Mouse (Mus musculus): ENCODE measurements around the gene Lrrn3.

Gene Lrrn3

DNA sequence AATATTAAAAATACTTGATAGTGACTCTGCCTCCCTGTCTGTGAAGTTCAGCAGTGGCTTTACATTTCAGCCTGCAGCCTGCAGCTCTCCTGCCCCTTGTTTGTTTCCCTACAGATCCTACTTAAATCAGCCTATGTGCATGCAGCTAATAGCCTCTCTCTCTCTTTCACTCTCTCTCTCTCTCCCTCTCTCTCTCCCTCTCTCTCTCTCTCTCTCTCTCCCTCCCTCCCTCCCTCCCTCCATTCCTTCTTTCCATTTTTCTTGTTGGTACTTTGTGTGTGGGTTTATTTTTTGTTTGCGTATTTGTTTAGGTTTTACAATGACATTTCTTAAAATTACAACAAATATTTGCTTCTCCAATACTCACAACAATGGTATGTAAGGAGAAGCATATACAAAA lies at the start of gene Lrrn3:
Lrrn3 (minus strand) TSS at position 101 of the 400 bp plus-strand sequence.
- no peak for DNase-seq (ENCODE audit: low spot score in 2 of 2)

DNA sequence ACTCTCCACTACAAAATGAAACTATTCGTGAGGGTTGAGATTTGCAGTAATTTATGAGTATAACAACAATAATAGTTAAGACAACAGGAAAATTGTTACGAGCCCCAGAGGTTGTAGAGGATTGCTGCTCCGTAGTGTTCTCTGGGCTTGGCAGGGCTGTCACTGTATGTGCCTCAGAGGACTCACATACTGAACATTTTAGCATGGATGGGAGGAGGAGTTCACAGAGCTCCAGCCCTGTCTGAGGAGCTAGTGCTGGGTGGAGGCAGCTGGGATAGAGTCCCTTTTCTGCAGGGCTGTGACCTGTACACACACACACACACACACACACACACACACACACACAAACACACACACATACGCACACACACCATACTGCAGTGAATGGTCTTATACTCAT lies 42.2 kb upstream of the Lrrn3 start:
- no peak for DNase-seq (ENCODE audit: low spot score in 2 of 2)

DNA sequence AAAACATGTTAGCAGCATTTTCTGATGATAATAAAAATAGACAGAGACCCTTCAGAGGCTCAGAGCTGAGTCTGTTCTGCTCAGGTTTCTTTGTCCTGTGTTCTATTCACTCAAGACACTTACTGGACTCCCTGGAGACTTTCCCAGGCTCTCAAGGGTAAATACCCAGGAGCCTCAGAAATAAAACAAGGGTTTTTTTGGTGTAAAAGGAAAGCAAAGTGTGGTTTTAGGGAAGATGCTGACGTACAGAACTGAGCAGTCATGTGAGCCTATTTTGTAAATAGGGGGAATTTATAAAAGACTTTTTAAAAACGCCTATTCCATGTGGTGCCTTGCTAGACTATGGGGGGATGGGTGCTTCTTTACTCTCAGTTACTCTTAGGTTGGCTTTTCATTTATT lies 40.5 kb upstream of the Lrrn3 start:
- DNase-seq (ENCODE audit: low spot score in 2 of 2) = no peak

DNA sequence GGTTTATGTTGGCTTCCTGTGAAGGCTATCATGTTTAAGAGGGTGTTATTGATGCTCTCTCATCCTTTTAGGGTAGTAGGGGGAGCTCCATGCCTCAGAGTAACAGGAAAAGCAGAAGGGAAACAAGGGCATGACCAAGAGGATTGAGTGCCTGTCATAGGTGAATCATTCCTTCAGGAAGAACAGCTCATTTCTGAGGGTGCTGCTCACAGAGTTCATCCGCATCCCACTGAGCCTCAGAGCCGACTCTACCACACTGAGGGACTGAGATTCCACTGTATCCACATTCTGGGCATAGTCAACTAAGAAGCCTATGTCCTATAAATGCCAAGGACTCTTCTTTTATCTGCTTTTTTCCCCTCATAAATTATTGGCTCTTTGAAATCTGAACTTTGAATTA lies 35.4 kb upstream of the Lrrn3 start:
- no peak for DNase-seq (ENCODE audit: low spot score in 2 of 2)

DNA sequence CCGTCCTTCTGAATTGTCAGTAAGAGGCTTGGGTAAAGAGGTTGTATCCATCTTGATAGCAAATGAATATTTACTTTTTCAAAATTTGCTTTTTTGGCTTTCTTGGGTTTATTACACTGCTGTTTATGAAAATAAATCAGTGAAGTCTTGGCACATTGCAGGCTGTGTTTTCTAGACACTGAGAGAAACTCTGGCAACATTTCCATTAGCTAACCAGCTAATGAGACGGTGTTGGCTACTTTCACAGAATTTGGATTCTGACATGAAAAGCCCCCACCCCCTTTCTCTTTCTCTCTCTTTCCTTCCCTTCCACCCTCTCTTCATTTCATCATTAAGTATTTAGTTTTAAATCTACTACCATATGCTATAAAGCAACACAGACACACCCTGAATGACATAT lies 34.1 kb upstream of the Lrrn3 start:
- no peak for DNase-seq (ENCODE audit: low spot score in 2 of 2)

DNA sequence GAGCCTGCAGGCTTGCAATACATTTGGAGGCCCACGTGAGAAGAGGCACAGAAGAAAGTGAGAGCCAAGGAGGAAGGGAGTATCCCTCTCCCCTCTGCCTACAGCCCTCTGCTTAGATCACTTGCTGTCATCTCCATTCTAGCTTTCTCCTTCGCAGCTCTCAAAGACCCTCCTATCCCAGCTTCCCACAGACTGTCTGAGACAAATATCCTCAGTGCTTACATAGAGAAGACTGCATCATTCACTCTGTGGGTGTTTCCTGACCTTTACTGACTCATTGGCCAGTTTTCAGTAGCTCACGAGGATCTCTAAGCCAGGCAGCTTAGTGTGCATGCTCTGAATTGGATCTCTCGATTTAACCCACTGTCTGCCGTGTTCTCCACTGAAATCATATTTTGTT lies 32.7 kb upstream of the Lrrn3 start:
- DNase-seq (ENCODE audit: low spot score in 2 of 2) = no peak

DNA sequence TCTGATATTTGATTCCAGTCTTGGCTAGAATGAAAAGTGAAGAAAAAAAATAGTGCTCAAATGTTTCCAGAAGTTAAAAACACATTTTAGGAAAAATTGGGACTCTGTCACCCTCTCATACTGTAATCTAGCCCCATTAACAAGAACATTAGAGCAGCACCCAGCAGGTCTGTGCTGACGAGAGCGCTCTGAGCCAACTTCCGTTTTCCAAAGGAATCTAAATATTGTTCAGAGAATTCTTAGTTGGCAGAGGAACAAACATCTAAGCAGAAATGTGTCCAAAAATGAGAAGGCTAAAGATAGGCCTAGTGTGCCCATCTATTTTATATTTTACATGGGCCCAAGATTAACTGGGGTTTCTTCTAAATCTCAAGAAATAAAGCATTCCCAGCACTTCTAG lies 24.4 kb upstream of the Lrrn3 start:
- no peak for DNase-seq (ENCODE audit: low spot score in 2 of 2)

DNA sequence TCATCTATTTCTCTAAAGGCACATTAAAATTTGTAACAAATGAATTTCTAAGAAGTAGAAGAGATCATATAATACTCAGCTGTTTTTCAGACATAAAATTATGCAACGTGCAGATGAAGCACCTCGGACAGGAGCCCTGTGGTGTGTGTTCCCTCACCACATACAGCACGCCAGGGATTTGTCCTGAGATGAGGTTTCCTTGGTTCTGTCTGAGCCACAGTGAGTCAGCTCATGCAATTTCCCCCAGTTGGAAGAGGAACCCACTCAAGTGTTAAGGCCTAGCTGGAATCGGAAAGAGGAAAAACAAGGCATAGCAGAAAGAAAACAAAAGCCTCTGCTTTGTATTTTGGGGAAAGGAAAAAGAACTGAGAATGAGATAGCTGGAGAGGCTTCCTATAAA lies 22.4 kb upstream of the Lrrn3 start:
- no peak for DNase-seq (ENCODE audit: low spot score in 2 of 2)

DNA sequence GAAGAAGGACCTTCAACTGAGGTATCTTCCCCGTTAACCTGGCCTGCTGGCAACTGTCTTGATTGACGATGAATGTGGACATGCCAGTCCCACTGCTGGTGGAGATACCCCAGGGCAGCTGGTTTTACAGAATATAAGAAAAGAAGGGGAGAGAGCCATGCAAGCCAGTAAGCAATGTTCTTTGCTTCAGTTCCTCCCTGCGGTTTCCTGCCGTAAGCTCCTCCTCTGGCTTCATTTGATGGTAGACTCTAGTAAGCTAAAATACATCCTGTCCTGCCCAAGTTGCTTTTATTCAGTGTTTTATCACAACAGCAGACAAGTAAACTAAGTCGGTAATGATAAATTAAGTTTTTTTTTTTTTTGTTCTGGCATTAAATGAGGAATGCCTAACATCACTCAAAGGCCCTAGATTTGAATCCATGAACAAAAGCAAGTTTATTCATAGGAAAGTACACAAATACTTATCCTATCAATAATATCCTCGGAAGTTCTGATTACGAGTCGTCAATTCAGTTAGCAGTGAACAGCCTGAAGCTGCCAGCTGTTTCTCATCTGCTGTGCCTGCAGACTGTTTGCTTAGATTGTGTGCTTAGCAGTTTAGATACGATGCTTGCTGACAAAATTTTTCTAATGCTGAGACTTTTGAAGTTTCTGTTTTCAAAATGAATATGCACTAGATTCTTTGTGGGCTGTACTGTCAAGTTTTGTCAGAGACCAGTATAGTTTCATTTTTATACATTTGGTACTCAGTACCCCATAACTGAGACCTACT lies 14.0 kb upstream of the Lrrn3 start:
- peak in 1 of 2 experiments; percentile 17 for DNase-seq (ENCODE audit: low spot score in 2 of 2)

DNA sequence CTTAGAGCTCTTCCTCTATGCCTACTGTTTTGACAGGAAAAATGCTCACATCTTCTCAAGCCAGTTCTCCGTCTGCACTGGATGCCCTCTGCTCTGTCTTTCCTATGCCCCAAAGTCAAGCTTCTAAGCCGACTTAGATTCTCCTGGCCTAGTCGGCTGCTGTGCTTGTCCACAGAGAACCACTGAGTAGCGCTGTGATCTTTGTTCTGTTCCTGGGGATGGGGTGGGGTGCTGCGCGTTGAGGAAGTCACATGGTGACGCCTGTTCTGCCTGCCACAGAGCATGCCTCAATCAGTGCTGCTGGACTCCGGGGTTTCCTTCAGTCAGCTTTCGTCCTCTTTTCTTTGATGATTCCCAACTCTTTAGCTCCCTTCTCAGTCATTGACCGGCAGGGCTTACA lies 8.4 kb upstream of the Lrrn3 start:
- no peak for DNase-seq (ENCODE audit: low spot score in 2 of 2)

DNA sequence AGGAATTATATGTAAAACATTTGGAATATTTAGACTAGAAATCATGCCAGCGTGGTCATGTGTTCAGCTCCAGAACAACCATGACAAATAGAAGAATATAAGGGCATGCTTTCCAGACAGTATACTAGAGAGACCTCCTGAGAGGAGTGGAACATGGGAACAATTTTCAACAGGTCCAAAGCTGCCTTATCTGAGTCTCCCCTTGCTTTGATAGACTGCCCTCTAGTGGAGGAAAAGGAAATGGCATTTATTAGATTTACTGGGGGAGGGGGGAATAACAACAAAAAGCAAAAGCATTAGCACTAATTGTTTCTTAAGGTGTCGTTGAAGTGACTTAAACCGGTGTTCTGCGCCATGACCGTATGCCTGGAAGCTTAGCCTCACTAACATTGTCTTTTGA lies 774 bp upstream of the Lrrn3 start:
- DNase-seq (ENCODE audit: low spot score in 2 of 2) = peak in 1 of 2 experiments; percentile 42

DNA sequence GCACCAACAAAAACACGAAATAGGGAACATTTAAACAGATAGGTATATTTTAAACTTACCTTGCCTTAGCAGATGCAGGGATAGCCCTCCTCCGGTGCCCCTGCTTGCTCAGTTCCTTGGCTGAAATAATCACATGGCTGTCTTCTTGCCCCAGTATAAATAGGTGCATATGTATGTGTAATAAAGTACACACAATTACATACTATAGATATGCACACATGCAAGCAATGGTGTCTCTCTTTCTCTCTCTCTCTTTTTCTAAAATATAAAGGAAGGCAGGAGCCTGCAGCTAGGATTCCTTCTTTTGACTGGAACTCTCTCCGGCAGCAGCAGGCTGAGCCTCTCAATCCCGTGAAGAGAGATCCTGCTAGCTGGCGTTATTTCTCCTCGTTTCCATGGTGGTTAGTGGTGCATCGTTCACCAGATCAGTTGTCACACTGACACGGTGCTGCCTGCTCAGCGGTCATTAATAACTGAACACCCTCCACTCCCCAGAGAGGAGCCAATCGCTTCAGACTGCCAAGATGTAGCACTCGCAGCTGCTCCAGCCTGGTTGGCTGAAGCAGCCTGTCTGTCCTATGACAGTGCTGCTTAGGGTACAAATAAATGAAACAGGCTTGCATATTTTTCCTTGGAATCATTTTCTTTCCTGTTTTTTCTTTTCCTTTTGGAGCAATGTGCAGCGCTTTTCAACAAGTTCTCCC lies 567 bp downstream of the Lrrn3 start:
- no peak for DNase-seq (ENCODE audit: low spot score in 2 of 2)

DNA sequence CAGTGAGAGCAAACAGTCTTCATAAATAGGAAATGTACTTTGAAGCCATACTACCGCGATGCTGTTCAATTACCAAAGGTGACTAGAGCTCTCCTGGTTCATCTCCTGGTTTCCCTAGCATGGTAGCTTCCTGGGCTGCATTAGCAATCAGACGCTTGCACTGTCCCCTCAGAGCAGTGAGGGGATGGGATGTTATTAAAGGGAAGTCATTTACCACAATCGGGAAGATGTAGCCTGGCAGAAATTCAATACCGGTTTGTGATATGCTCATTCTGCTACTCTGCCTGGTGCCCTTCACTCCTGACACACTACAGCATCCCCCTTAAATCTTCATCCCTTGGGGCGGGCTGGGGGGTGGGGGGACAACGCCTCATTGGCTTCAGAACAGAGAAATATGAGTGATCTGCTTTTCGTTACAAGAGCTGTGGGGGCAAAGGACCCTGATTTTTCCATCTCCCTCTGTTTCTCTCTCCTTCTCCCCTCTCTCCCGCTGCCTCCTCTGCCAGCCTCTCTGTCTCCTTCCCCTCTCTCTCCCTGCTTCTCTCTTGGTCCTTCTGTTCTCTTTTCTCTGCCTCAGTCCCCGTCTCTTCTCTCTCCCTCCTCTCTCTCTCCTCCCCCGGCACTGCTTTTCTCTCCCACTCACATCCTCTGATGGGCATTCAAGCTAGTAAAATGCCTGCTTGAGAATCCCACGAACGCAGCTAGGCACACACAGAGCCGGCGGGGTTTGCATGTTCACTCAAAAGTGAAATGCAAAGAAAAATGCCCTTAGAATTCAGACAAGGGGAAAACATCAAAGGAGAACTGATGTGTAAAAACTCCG lies 1.3 kb downstream of the Lrrn3 start:
- DNase-seq (ENCODE audit: low spot score in 2 of 2) = no peak

DNA sequence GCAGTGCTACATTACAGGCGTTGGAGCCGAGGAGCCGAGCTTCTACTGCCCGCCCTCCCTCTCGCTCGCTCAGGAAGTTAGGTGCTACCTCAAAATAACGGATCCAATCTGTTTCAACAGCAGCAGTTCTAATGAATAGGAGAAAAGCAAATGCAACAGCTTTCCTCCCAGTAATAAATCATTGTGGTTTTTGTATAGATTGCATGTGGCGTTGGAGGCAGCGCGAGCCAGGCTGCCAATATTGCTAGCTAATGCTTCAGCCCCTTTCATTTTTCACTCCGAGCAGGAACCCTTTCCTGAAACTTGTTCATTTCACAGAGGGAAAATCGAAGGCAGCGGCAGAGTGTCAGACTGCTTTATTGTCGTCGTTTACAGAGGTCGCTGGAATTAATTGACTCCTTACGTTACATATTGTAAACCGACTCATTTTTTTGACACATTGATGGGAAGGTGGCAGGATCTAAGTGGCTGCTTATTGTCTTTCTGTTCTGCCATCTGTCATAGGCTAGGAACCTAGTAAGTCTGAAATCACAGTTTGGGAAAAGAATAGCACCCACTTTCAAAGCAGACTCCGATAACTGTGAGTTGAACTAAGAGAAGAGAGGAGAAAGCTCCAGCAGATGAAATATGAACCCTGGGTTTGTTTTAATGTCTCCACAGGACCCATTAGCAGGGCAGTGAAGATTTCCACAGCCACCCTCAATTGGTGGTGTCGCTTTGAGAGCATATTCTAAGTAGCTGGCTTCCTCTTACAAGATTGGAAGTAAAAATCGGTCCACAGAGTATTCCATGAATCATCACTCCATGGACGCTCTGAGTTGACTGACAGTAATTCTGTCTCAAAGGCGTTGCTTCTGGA lies 2.4 kb downstream of the Lrrn3 start:
- no peak for DNase-seq (ENCODE audit: low spot score in 2 of 2)

DNA sequence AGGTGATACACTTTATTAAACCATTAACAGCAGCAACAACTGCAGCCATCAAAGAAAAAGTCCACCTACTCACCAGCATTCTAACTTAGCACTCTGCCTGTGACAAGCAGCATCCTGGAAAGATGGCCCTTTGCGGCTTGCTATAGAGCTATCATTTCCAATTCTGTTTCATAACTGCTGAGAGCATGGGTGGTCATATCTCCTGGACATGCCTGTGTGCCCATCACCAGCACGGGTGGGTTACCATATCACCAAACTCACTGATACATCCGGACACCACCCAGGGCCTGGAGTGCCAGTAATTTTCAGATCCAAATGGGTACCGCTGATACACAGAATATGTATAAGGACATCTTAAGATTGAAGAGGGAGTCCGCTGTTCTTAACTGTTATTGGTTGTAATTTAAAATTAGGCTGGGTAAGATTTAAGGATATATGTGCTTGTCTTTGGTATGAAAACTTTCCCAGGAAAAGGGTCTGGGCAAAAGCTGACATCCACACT lies 3.1 kb downstream of the Lrrn3 start:
- no peak for DNase-seq (ENCODE audit: low spot score in 2 of 2)

DNA sequence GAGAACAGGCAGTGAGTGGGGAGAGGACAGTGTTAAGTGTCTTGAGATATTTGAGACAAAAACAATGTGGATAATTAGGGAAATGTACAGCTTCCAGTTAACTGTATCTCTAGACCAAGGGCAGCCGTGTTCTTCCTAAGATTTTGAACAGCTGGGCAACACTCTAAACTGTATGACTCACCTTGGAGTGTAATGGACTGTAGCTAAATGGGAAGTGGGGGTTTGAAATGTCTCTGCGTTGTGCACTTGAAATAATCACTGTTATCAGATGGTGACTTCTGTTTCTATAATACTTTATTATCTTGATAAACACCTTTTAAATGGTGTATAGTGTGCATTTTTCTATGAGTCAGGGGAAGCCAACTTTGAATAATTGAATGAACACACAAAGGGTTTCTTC lies 4.7 kb downstream of the Lrrn3 start:
- DNase-seq (ENCODE audit: low spot score in 2 of 2) = no peak

DNA sequence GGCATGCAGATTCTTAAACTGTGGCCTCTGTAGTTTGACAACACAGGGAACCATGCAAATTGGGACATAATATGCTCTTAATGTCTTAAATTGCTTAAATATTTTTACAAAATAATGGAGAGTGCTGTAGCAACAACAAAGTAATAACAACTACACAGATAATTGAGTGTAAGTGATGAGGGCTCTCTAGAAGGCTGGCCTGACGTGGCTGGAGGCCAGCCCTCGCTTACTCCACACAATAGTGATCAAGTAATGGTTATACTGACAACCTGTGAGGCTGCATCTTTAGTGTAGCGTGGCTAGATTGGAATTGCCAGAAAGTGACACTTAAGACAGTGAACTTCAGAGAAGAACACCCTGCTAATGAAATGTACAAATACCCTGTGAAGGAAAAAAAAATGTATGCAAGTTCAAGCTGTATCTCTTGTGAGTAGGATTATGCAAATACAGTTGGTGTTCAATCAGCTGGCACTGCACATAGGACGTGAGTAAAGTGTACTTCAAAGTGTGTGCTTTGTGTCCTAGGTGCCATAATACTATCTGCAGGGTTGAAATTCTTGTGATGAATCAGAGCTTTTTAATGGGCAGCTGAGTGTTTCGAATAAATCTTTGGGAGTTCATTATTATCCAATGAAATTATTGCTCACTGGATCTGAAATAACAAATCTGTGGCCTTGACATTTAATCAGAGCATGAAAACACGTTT lies 17.0 kb downstream of the Lrrn3 start:
- no peak for DNase-seq (ENCODE audit: low spot score in 2 of 2)

DNA sequence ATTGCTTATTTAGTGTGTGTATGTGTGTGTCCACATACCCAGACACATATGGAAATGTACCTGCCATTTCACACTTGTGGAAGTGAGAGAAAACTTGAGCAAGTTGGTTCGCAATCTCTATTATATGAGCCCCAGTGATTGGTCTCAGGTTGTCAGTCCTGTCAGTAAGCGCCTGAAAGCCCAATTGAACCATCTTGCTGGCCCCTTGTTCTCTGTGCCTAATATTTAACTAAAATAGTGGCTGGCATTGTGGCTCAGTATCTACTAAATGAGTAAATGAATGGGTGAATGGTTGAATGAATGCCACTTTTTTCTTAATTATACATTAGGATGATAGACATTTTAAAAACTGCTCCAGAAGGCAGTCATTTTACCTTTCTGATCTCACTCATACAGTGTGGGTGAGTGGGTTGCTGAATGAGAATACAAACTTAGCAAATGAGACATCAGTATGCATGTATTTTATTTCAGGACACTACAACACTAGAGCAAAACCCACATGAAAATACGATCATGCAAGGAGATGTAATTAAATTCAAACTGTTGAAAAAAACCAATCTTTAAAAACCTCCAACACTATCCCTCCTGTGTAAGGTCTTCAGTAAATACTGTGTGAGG lies 17.7 kb downstream of the Lrrn3 start:
- DNase-seq (ENCODE audit: low spot score in 2 of 2) = no peak

DNA sequence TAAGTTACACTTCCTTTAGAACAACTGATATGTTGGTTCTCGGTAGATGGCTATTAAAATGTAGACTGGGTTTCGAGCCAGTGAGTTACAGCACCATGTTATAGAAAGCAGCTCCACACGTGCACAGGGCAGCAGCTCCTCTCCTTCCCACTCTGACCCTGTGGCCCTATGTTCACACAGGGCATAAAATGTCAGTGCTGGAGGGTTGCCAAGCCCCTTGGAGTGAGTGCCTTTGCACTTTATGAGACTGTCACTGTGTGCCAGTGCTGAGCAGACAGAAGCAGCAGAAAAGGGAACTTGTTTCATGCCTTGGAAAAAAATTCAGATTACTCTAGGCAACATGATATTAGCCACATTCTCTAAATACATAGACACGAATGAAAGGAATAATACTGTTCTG lies 47.8 kb downstream of the Lrrn3 start:
- no peak for DNase-seq (ENCODE audit: low spot score in 2 of 2)

DNA sequence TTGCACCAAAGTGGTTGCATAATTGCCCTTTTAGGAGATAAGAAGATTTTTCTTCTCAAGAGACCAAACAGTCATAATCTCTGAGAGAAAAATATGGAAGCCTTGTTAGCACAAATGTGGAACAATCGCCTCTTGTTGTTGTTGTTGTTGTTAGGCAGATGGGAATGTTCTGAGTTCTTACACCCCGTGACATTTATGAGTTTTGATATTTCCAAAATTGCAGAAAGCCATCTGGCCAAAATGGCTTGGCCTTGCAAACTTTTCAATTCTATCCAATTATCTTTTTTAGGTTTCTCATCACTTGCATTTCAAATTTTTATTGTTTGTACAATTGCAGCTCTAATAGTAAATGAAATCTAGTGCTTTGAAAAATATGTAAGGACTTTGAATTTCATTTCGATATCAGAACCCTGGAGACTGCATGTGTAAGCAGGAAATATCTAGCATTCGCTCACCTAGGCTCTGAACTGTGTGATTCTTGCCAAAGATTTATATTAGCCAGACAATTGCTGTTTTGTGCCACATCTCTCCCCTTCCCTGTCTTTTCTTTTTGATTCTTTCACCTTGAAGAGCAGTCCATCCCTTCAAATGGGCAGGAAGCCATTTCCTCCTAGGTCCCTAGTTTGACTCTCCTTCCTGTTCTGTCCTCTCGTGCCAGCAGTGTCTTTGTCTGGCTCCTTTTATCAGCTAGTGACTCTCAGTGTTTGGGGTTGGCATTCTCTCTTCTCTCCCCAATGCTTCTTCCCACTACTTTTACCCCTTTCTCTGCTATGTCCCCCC lies 49.8 kb downstream of the Lrrn3 start:
- no peak for DNase-seq (ENCODE audit: low spot score in 2 of 2)
